Mouse (Mus musculus) heart, embryonic 10.5 days (tissue): ENCODE results near the gene Mmp20. TPM values are rescaled to one million over a fixed set of nuclear protein-coding genes. Genes with fewer than 3 reads are reported as not detected.

ENCODE experiments used
- DNase-seq: peaks from one replicate; pipeline ENCODE4 v3.0.0-alpha.2; 2017; ENCODE audit warnings: low spot score
- H3K27ac ChIP-seq: fragments of 300-500 bp; sonication (generic); 2 replicates; pipeline ENCODE4 v1.5.1; 2016; ENCODE audit warnings: mild to moderate bottlenecking
- H3K27me3 ChIP-seq: fragments of 300-500 bp; sonication (generic); 2 replicates; pipeline ENCODE4 v1.6.1; 2016; ENCODE audit warnings: mild to moderate bottlenecking; ENCODE audit not compliant: poor library complexity, insufficient read depth, severe bottlenecking
- H3K36me3 ChIP-seq: fragments of 300-500 bp; sonication (generic); 2 replicates; pipeline ENCODE4 v1.6.1; 2016; ENCODE audit warnings: mild to moderate bottlenecking, moderate library complexity
- H3K4me1 ChIP-seq: fragments of 300-500 bp; sonication (generic); 2 replicates; pipeline ENCODE4 v1.6.1; 2016; ENCODE audit warnings: mild to moderate bottlenecking
- H3K4me3 ChIP-seq: fragments of 300-500 bp; sonication (generic); 2 replicates; pipeline ENCODE4 v1.5.1; 2016; ENCODE audit warnings: mild to moderate bottlenecking, moderate library complexity
- H3K9me3 ChIP-seq: fragments of 300-500 bp; sonication (generic); 2 replicates; pipeline ENCODE4 v1.6.1; 2016; ENCODE audit warnings: mild to moderate bottlenecking, moderate library complexity
- WGBS: fragments of 180-500 bp; shearing (Covaris S2); methylation state at CpG from one replicate; pipeline ENCODE4 v1.1.7; 2016; 5-methylcytosine and 5-hydroxymethylcytosine counted together
- polyA plus RNA-seq: library from polyadenylated mRNA; unstranded; fragments of >200 nt; fragmentation: Nextera tagmentation; extraction: Ambion mirVana; gene quantifications from 2 replicates; pipeline ENCODE4 v1.2.1, GENCODE M21; 2016

Gene Mmp20
- polyA plus RNA-seq, 1 experiment from 2014 or later: not detected

- H3K9me3 ChIP-seq: no peaks in the 10 kb centered on the region
- 74% methylated on average over 4 of the region's 4 CpGs for WGBS
- DNase-seq: no peak
- no peaks in the 10 kb centered on the region for H3K4me1 ChIP-seq
- no peaks in the 10 kb centered on the region for H3K27me3 ChIP-seq
- no peak overlapping the region for H3K27ac ChIP-seq
- no peak overlapping the region for H3K4me3 ChIP-seq
- H3K36me3 ChIP-seq: no peaks in the 10 kb centered on the region
Observed at GRCm38 (mm10) chr9:7711196-7711595, 83.2 kb downstream of the Mmp20 start.

- 41% methylated on average over 4 of the region's 4 CpGs for WGBS
- Histone ChIP-seq H3K4me3 (no peak overlapping the region), H3K27ac (no peak overlapping the region), H3K4me1 (no peaks in the 10 kb centered on the region), H3K27me3 (no peaks in the 10 kb centered on the region), H3K36me3 (no peaks in the 10 kb centered on the region), H3K9me3 (no peaks in the 10 kb centered on the region)
- no peak for DNase-seq
Observed at GRCm38 (mm10) chr9:7714062-7714907, 86.3 kb downstream of the Mmp20 start.

GRCm38 (mm10) chr9:7714908-7715175 is 86.8 kb downstream of the Mmp20 start:
- Histone ChIP-seq H3K36me3 (no peaks in the 10 kb centered on the region), H3K4me1 (no peaks in the 10 kb centered on the region), H3K27me3 (no peaks in the 10 kb centered on the region), H3K27ac (no peak overlapping the region), H3K4me3 (no peak overlapping the region), H3K9me3 (no peaks in the 10 kb centered on the region)
- 39% methylated on average over 2 of the region's 2 CpGs for WGBS
- no peak for DNase-seq

- H3K4me3 ChIP-seq: no peak overlapping the region
- no peak overlapping the region for H3K27ac ChIP-seq
- H3K9me3 ChIP-seq: no peaks in the 10 kb centered on the region
- H3K36me3 ChIP-seq: no peaks in the 10 kb centered on the region
- no peaks in the 10 kb centered on the region for H3K4me1 ChIP-seq
- no peak for DNase-seq
- no peaks in the 10 kb centered on the region for H3K27me3 ChIP-seq
- 70% methylated on average over 1 of the region's 1 CpGs for WGBS
Observed at GRCm38 (mm10) chr9:7721543-7721942, 93.5 kb downstream of the Mmp20 start.

Other genes starting within 250 kb of the Mmp20 start
- gene Mmp1b, start 240.2 kb upstream of the Mmp20 start, polyA plus RNA-seq: not detected in 2 replicates
- gene Mmp3, start 182.4 kb upstream of the Mmp20 start, polyA plus RNA-seq: not detected in 2 replicates
- not detected in 2 replicates for gene Mmp10, start 125.9 kb upstream of the Mmp20 start, polyA plus RNA-seq
- 0.09 TPM in 1 of 2 replicates, not detected in the other for gene Mmp8, start 69.8 kb upstream of the Mmp20 start, polyA plus RNA-seq
- not detected in 2 replicates for gene Mmp27, start 56.8 kb upstream of the Mmp20 start, polyA plus RNA-seq
- gene Mmp7, start 63.9 kb downstream of the Mmp20 start, polyA plus RNA-seq: not detected in 2 replicates
- gene Tmem123, start 135.8 kb downstream of the Mmp20 start, polyA plus RNA-seq: 121 and 143 TPM in 2 replicates
- gene Birc2, start 208.8 kb downstream of the Mmp20 start, polyA plus RNA-seq: 23.6 and 24.2 TPM in 2 replicates
- 4.9 and 5.2 TPM in 2 replicates for gene Birc3, start 245.0 kb downstream of the Mmp20 start, polyA plus RNA-seq